Mouse (Mus musculus): ENCODE measurements at regions not wholly inside any gene's neighbourhood (a gene's known extent, or its start where the extent isn't known, plus 50 kb on each side); places are given as distances from the start of the nearest gene placed in this dataset.

DNA sequence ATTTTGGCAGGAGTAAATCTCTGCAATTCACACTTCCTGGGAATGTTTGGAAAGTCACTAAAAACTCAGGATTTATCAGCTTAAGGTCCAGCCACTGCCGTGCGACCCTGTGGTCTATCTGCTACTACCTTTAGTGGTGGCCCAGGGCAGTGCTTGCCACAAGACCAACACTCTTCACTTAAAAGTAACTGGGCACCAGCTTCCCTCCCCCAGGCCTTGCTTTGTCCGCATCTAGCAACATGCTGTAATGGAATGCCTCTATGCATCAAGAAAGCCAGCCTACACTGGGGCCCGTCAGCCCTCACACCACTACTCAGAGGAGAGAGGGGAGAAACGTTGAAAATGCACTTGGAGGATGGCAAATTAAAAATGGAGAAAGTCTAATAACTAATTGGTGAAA is 186.4 kb upstream of the Spred2 start:
- H3K4me1 ChIP-seq (ENCODE audit: control insufficient read depth in 2 of 2, insufficient read depth in 2 of 2, low read length in 2 of 2, poor library complexity in 1 of 2) = no peaks in the 10 kb centered on the region
- TF ChIP-seq CHD2 (IDR thresholded peaks at IDR 0.05; ENCODE audit: low read depth, low read length) = no peak
- no peak for TF ChIP-seq MAFK (IDR thresholded peaks at IDR 0.05; ENCODE audit: insufficient read depth, low read depth, low read length)
- no peak for TF ChIP-seq ZC3H11A (IDR thresholded peaks at IDR 0.05; ENCODE audit: borderline replicate concordance, low read depth, low read length)
- TF ChIP-seq ZNF384 (IDR thresholded peaks at IDR 0.05; ENCODE audit: low read depth, low read length) = no peak
- TF ChIP-seq HCFC1 (IDR thresholded peaks at IDR 0.05; ENCODE audit: borderline replicate concordance, insufficient read depth, low read length) = no peak
- H3K9ac ChIP-seq (ENCODE audit: insufficient read depth, low read depth, low read length, poor library complexity, severe bottlenecking) = no peak overlapping the region
- H3K4me3 ChIP-seq (ENCODE audit: insufficient read depth in 1 of 2, low read depth in 1 of 2, low read length in 2 of 2, poor library complexity in 1 of 2, severe bottlenecking in 1 of 2) = no peak overlapping the region
- no peaks in the 10 kb centered on the region for H3K9me3 ChIP-seq (ENCODE audit: control insufficient read depth, insufficient read depth, low read depth, low read length)
- in situ Hi-C loops (cut with MboI; ENCODE audit: low sequenced_read_pairs in 2 of 2, unreplicated experiment in 2 of 2) = no loop called here
- no peak for DNase-seq (ENCODE audit: low read depth, low spot score)
- H3K27ac ChIP-seq (ENCODE audit: insufficient read depth, low read depth, low read length, poor library complexity, severe bottlenecking) = no peak overlapping the region
- no peaks in the 10 kb centered on the region for H3K36me3 ChIP-seq (ENCODE audit: control insufficient read depth, insufficient read depth, low read length, poor library complexity, severe bottlenecking)

DNA sequence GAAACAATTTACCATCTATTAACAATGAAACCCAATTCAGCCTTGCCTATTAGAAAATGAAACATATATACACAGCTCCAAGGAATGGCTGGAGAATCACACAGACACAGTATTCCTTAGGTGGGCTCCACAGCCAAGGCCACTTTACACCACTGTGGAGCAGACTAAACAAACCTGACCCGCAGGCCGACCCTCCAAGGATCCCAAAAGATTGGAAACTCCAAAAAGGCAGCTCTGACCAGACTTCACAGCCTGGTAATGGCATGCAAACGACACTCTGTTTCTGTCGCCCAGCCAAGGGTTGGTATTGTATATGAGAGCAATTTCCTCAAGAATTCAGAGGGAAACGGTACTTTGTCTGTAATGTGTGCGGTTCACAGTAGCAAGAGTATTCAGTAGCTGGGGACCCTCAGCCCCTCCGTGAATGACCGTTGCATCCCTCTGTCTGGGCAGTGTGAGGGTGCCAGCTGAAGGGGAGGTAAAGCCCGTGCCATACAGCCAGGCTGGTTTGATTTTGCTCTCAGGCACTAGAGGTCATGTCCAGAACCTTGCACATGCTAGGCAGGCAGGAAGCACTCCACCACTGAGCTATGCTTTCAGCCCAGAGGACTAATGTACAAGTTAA is 184.5 kb upstream of the Spred2 start:
- Histone ChIP-seq H3K27ac (ENCODE audit: insufficient read depth, low read depth, low read length, poor library complexity, severe bottlenecking) (no peak overlapping the region), H3K4me1 (ENCODE audit: control insufficient read depth in 2 of 2, insufficient read depth in 2 of 2, low read length in 2 of 2, poor library complexity in 1 of 2) (no peaks in the 10 kb centered on the region), H3K36me3 (ENCODE audit: control insufficient read depth, insufficient read depth, low read length, poor library complexity, severe bottlenecking) (no peaks in the 10 kb centered on the region), H3K9me3 (ENCODE audit: control insufficient read depth, insufficient read depth, low read depth, low read length) (no peaks in the 10 kb centered on the region), H3K9ac (ENCODE audit: insufficient read depth, low read depth, low read length, poor library complexity, severe bottlenecking) (no peak overlapping the region), H3K4me3 (ENCODE audit: insufficient read depth in 1 of 2, low read depth in 1 of 2, low read length in 2 of 2, poor library complexity in 1 of 2, severe bottlenecking in 1 of 2) (no peak overlapping the region)
- in situ Hi-C loops (cut with MboI; ENCODE audit: low sequenced_read_pairs in 2 of 2, unreplicated experiment in 2 of 2) = no loop called here
- no peak for DNase-seq (ENCODE audit: low read depth, low spot score)
- TF ChIP-seq ZC3H11A (IDR thresholded peaks at IDR 0.05; ENCODE audit: borderline replicate concordance, low read depth, low read length) (no peak), MAFK (IDR thresholded peaks at IDR 0.05; ENCODE audit: insufficient read depth, low read depth, low read length) (no peak)

- no peak overlapping the region for H3K27ac ChIP-seq (ENCODE audit: insufficient read depth, low read depth, low read length, poor library complexity, severe bottlenecking)
These were observed 183.6 kb upstream of the Spred2 start for GRCm38 (mm10) chr11:19740562-19740961.

DNA sequence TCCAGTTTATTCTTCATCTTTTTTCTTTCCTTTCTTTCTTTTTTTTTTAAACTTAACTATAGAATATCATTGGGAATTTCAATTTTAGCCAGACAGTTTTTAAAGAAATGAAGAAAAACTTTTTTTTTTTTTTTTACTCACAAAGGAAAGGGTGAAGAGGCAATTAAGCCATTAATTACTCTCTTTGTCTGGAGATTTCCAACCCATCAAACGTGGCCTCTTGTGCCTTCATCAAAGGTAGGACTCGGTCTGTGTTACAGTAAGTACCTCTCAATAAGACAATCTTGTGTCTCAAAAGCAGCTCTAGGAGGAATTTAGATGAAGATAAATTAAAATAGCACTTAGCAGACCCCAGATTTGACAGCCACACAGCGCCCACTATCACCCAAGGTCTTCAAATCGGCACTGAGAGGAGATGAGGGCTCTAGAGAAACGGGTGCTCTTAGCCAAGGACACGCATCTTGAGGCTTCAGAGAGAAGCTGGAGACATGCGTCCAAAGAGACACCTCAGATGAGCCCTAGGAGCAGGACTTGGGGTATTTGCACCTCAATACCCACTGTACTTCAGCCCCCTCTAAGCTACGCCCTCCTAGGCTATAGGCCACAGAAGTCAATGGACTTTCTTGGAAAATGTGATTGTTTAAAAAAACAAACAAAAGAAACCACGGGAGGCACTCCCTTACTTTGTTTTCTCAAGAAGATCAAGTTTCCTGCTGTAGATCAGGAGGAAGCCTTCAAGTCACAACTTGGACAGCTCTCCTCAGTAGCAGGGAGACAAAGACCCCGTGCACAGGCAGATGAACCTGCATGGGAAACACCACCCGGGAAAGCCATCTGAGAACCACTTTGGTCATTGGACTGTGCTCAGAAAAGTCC is 176.8 kb upstream of the Spred2 start:
- DNase-seq (ENCODE audit: low read depth, low spot score) = peak; percentile 47
- Histone ChIP-seq H3K27ac (ENCODE audit: insufficient read depth, low read depth, low read length, poor library complexity, severe bottlenecking) (no peak overlapping the region), H3K9ac (ENCODE audit: insufficient read depth, low read depth, low read length, poor library complexity, severe bottlenecking) (no peak overlapping the region), H3K9me3 (ENCODE audit: control insufficient read depth, insufficient read depth, low read depth, low read length) (no peaks in the 10 kb centered on the region), H3K4me1 (ENCODE audit: control insufficient read depth in 2 of 2, insufficient read depth in 2 of 2, low read length in 2 of 2, poor library complexity in 1 of 2) (peaks cover 0 to 3% of the 10 kb centered on the region in 2 experiments; a peak in 1 of 4 replicates), H3K36me3 (ENCODE audit: control insufficient read depth, insufficient read depth, low read length, poor library complexity, severe bottlenecking) (no peaks in the 10 kb centered on the region), H3K4me3 (ENCODE audit: insufficient read depth in 1 of 2, low read depth in 1 of 2, low read length in 2 of 2, poor library complexity in 1 of 2, severe bottlenecking in 1 of 2) (no peak overlapping the region)
- in situ Hi-C loops (cut with MboI; ENCODE audit: low sequenced_read_pairs in 2 of 2, unreplicated experiment in 2 of 2) = no loop called here
- TF ChIP-seq ZNF384 (IDR thresholded peaks at IDR 0.05; ENCODE audit: low read depth, low read length) = peak; percentile 73
- TF ChIP-seq ZC3H11A (IDR thresholded peaks at IDR 0.05; ENCODE audit: borderline replicate concordance, low read depth, low read length) = no peak
- no peak for TF ChIP-seq CHD2 (IDR thresholded peaks at IDR 0.05; ENCODE audit: low read depth, low read length)

More at GRCm38 (mm10) chr11:19740562-19740961, 183.6 kb upstream of the Spred2 start:
- DNase-seq (ENCODE audit: low read depth, low spot score) = no peak
- Histone ChIP-seq H3K9ac (ENCODE audit: insufficient read depth, low read depth, low read length, poor library complexity, severe bottlenecking) (no peak overlapping the region), H3K9me3 (ENCODE audit: control insufficient read depth, insufficient read depth, low read depth, low read length) (no peaks in the 10 kb centered on the region), H3K4me3 (ENCODE audit: insufficient read depth in 1 of 2, low read depth in 1 of 2, low read length in 2 of 2, poor library complexity in 1 of 2, severe bottlenecking in 1 of 2) (no peak overlapping the region), H3K4me1 (ENCODE audit: control insufficient read depth in 2 of 2, insufficient read depth in 2 of 2, low read length in 2 of 2, poor library complexity in 1 of 2) (no peaks in the 10 kb centered on the region), H3K36me3 (ENCODE audit: control insufficient read depth, insufficient read depth, low read length, poor library complexity, severe bottlenecking) (no peaks in the 10 kb centered on the region)
- TF ChIP-seq CHD2 (IDR thresholded peaks at IDR 0.05; ENCODE audit: low read depth, low read length) = no peak
- TF ChIP-seq HCFC1 (IDR thresholded peaks at IDR 0.05; ENCODE audit: borderline replicate concordance, insufficient read depth, low read length) = no peak
- no peak for TF ChIP-seq MAFK (IDR thresholded peaks at IDR 0.05; ENCODE audit: insufficient read depth, low read depth, low read length)
- TF ChIP-seq ZNF384 (IDR thresholded peaks at IDR 0.05; ENCODE audit: low read depth, low read length) = no peak
- no peak for TF ChIP-seq ZC3H11A (IDR thresholded peaks at IDR 0.05; ENCODE audit: borderline replicate concordance, low read depth, low read length)
- in situ Hi-C loops (cut with MboI; ENCODE audit: low sequenced_read_pairs in 2 of 2, unreplicated experiment in 2 of 2) = no loop called here

All from ES-E14 (cell line).